Mouse (Mus musculus): Measurements from ENCODE around the gene Urgcp. TPM values are rescaled to one million over a fixed set of nuclear protein-coding genes. Genes with fewer than 3 reads are reported as not detected.

Gene Urgcp
- polyA plus RNA-seq, 1 experiment from 2014 or later, result 35.2 TPM

- no peak overlapping the region for H3K4me2 ChIP-seq (ENCODE audit: low read length)
- no peak for ATAC-seq
- H3K4me3 ChIP-seq (replicated peaks; ENCODE audit: low read length), result no peak overlapping the region
- no peak overlapping the region for H3K9ac ChIP-seq (replicated peaks; ENCODE audit: low read depth, low read length)
- H3K27me3 ChIP-seq (replicated peaks; ENCODE audit: control insufficient read depth, insufficient read depth, low read length), result no peaks in the 10 kb centered on the region
- H3K36me3 ChIP-seq (ENCODE audit: control insufficient read depth, insufficient read depth), result peaks cover 44% of the 10 kb centered on the region
- WGBS, result 83% methylated on average over 17 of the region's 17 CpGs
- no peaks in the 10 kb centered on the region for H3K4me1 ChIP-seq (replicated peaks; ENCODE audit: control insufficient read depth, insufficient read depth, low read length)
- no peak overlapping the region for H3K27ac ChIP-seq (ENCODE audit: low read length)
- no peaks in the 10 kb centered on the region for H3K9me3 ChIP-seq (ENCODE audit: control insufficient read depth, low read length)
Observed at GRCm38 (mm10) chr11:5799621-5800490, 37.7 kb upstream of the Urgcp start.

GRCm38 (mm10) chr11:5797928-5798327, 35.8 kb upstream of the Urgcp start:
- Histone ChIP-seq H3K9me3 (ENCODE audit: control insufficient read depth, low read length) (no peaks in the 10 kb centered on the region), H3K27ac (ENCODE audit: low read length) (no peak overlapping the region), H3K4me2 (ENCODE audit: low read length) (no peak overlapping the region), H3K9ac (replicated peaks; ENCODE audit: low read depth, low read length) (no peak overlapping the region), H3K27me3 (replicated peaks; ENCODE audit: control insufficient read depth, insufficient read depth, low read length) (no peaks in the 10 kb centered on the region), H3K4me1 (replicated peaks; ENCODE audit: control insufficient read depth, insufficient read depth, low read length) (no peaks in the 10 kb centered on the region), H3K36me3 (ENCODE audit: control insufficient read depth, insufficient read depth) (peaks cover 48% of the 10 kb centered on the region), H3K4me3 (replicated peaks; ENCODE audit: low read length) (no peak overlapping the region)
- WGBS, result 94% methylated on average over 5 of the region's 5 CpGs
- ATAC-seq, result no peak

GRCm38 (mm10) chr11:5797371-5797770, 35.2 kb upstream of the Urgcp start:
- WGBS, result 69% methylated on average over 11 of the region's 11 CpGs
- H3K4me1 ChIP-seq (replicated peaks; ENCODE audit: control insufficient read depth, insufficient read depth, low read length), result no peaks in the 10 kb centered on the region
- no peak overlapping the region for H3K9ac ChIP-seq (replicated peaks; ENCODE audit: low read depth, low read length)
- H3K4me3 ChIP-seq (replicated peaks; ENCODE audit: low read length), result no peak overlapping the region
- H3K9me3 ChIP-seq (ENCODE audit: control insufficient read depth, low read length), result no peaks in the 10 kb centered on the region
- no peak overlapping the region for H3K27ac ChIP-seq (ENCODE audit: low read length)
- H3K27me3 ChIP-seq (replicated peaks; ENCODE audit: control insufficient read depth, insufficient read depth, low read length), result no peaks in the 10 kb centered on the region
- peaks cover 54% of the 10 kb centered on the region for H3K36me3 ChIP-seq (ENCODE audit: control insufficient read depth, insufficient read depth)
- no peak overlapping the region for H3K4me2 ChIP-seq (ENCODE audit: low read length)
- ATAC-seq, result no peak

- Histone ChIP-seq H3K4me3 (replicated peaks; ENCODE audit: low read length) (no peak overlapping the region), H3K4me2 (ENCODE audit: low read length) (no peak overlapping the region), H3K27ac (ENCODE audit: low read length) (no peak overlapping the region), H3K9me3 (ENCODE audit: control insufficient read depth, low read length) (no peaks in the 10 kb centered on the region), H3K9ac (replicated peaks; ENCODE audit: low read depth, low read length) (no peak overlapping the region), H3K27me3 (replicated peaks; ENCODE audit: control insufficient read depth, insufficient read depth, low read length) (no peaks in the 10 kb centered on the region), H3K4me1 (replicated peaks; ENCODE audit: control insufficient read depth, insufficient read depth, low read length) (no peaks in the 10 kb centered on the region), H3K36me3 (ENCODE audit: control insufficient read depth, insufficient read depth) (peaks cover 58% of the 10 kb centered on the region)
- WGBS, result 85% methylated on average over 15 of the region's 15 CpGs
- ATAC-seq, result no peak
Observed at GRCm38 (mm10) chr11:5796939-5797338, 34.8 kb upstream of the Urgcp start.

GRCm38 (mm10) chr11:5795706-5796105, 33.5 kb upstream of the Urgcp start:
- Histone ChIP-seq H3K9ac (replicated peaks; ENCODE audit: low read depth, low read length) (no peak overlapping the region), H3K36me3 (ENCODE audit: control insufficient read depth, insufficient read depth) (peaks cover 59% of the 10 kb centered on the region), H3K4me2 (ENCODE audit: low read length) (no peak overlapping the region), H3K4me1 (replicated peaks; ENCODE audit: control insufficient read depth, insufficient read depth, low read length) (peaks cover 3% of the 10 kb centered on the region; the same call in 1 of the 2 replicates), H3K4me3 (replicated peaks; ENCODE audit: low read length) (no peak overlapping the region), H3K27ac (ENCODE audit: low read length) (peak overlapping the region; percentile 31; the same call in 1 of the 2 replicates), H3K27me3 (replicated peaks; ENCODE audit: control insufficient read depth, insufficient read depth, low read length) (no peaks in the 10 kb centered on the region), H3K9me3 (ENCODE audit: control insufficient read depth, low read length) (no peaks in the 10 kb centered on the region)
- ATAC-seq, result peak; percentile 72
- 70% methylated on average over 7 of the region's 7 CpGs for WGBS

GRCm38 (mm10) chr11:5795290-5795689, 33.1 kb upstream of the Urgcp start:
- H3K4me1 ChIP-seq (replicated peaks; ENCODE audit: control insufficient read depth, insufficient read depth, low read length), result peaks cover 6% of the 10 kb centered on the region; the same call in 1 of the 2 replicates
- H3K4me2 ChIP-seq (ENCODE audit: low read length), result no peak overlapping the region
- WGBS, result 91% methylated on average over 9 of the region's 9 CpGs
- H3K27ac ChIP-seq (ENCODE audit: low read length), result peak overlapping the region; percentile 31; the same call in 1 of the 2 replicates
- no peaks in the 10 kb centered on the region for H3K27me3 ChIP-seq (replicated peaks; ENCODE audit: control insufficient read depth, insufficient read depth, low read length)
- no peak overlapping the region for H3K9ac ChIP-seq (replicated peaks; ENCODE audit: low read depth, low read length)
- peaks cover 57% of the 10 kb centered on the region for H3K36me3 ChIP-seq (ENCODE audit: control insufficient read depth, insufficient read depth)
- H3K4me3 ChIP-seq (replicated peaks; ENCODE audit: low read length), result no peak overlapping the region
- no peaks in the 10 kb centered on the region for H3K9me3 ChIP-seq (ENCODE audit: control insufficient read depth, low read length)
- ATAC-seq, result no peak

GRCm38 (mm10) chr11:5790431-5790830, 28.3 kb upstream of the Urgcp start:
- H3K36me3 ChIP-seq (ENCODE audit: control insufficient read depth, insufficient read depth), result peaks cover 22% of the 10 kb centered on the region
- H3K27me3 ChIP-seq (replicated peaks; ENCODE audit: control insufficient read depth, insufficient read depth, low read length), result no peaks in the 10 kb centered on the region
- H3K4me2 ChIP-seq (ENCODE audit: low read length), result no peak overlapping the region
- no peak overlapping the region for H3K27ac ChIP-seq (ENCODE audit: low read length)
- no peak overlapping the region for H3K4me3 ChIP-seq (replicated peaks; ENCODE audit: low read length)
- no peak for ATAC-seq
- WGBS, result 100% methylated on average over 1 of the region's 1 CpGs
- H3K9ac ChIP-seq (replicated peaks; ENCODE audit: low read depth, low read length), result no peak overlapping the region
- no peaks in the 10 kb centered on the region for H3K9me3 ChIP-seq (ENCODE audit: control insufficient read depth, low read length)
- peaks cover 29% of the 10 kb centered on the region for H3K4me1 ChIP-seq (replicated peaks; ENCODE audit: control insufficient read depth, insufficient read depth, low read length)

GRCm38 (mm10) chr11:5789754-5790333, 27.7 kb upstream of the Urgcp start:
- Histone ChIP-seq H3K4me3 (replicated peaks; ENCODE audit: low read length) (no peak overlapping the region), H3K4me2 (ENCODE audit: low read length) (no peak overlapping the region; the same call in 1 of the 2 replicates), H3K27ac (ENCODE audit: low read length) (no peak overlapping the region), H3K4me1 (replicated peaks; ENCODE audit: control insufficient read depth, insufficient read depth, low read length) (peaks cover 29% of the 10 kb centered on the region), H3K9me3 (ENCODE audit: control insufficient read depth, low read length) (no peaks in the 10 kb centered on the region), H3K27me3 (replicated peaks; ENCODE audit: control insufficient read depth, insufficient read depth, low read length) (no peaks in the 10 kb centered on the region), H3K9ac (replicated peaks; ENCODE audit: low read depth, low read length) (no peak overlapping the region), H3K36me3 (ENCODE audit: control insufficient read depth, insufficient read depth) (peaks cover 17% of the 10 kb centered on the region)
- 85% methylated on average over 3 of the region's 3 CpGs for WGBS
- ATAC-seq, result no peak

GRCm38 (mm10) chr11:5789071-5789753, 27.0 kb upstream of the Urgcp start:
- H3K4me3 ChIP-seq (replicated peaks; ENCODE audit: low read length), result peak overlapping the region; percentile 74
- no peak overlapping the region for H3K27ac ChIP-seq (ENCODE audit: low read length)
- WGBS, result 69% methylated on average over 6 of the region's 6 CpGs
- H3K9ac ChIP-seq (replicated peaks; ENCODE audit: low read depth, low read length), result peak overlapping the region; percentile 89
- peak overlapping the region; percentile 88 for H3K4me2 ChIP-seq (ENCODE audit: low read length)
- no peaks in the 10 kb centered on the region for H3K27me3 ChIP-seq (replicated peaks; ENCODE audit: control insufficient read depth, insufficient read depth, low read length)
- peaks cover 29% of the 10 kb centered on the region for H3K4me1 ChIP-seq (replicated peaks; ENCODE audit: control insufficient read depth, insufficient read depth, low read length)
- no peaks in the 10 kb centered on the region for H3K9me3 ChIP-seq (ENCODE audit: control insufficient read depth, low read length)
- peaks cover 15% of the 10 kb centered on the region for H3K36me3 ChIP-seq (ENCODE audit: control insufficient read depth, insufficient read depth)
- no peak for ATAC-seq
